Mouse (Mus musculus): ENCODE data around the gene Rptn. TPM values are rescaled to one million over a fixed set of nuclear protein-coding genes. Genes with fewer than 3 reads are reported as not detected.
A peak's percentile ranks its signal among the peaks of the same experiment; 100 is the strongest.

The Rptn gene
- not detected in 2 replicates for polyA plus RNA-seq (2012; rRNA removed)

GRCm38 (mm10) chr3:93393366-93393765 is at the start of gene Rptn:
Rptn (plus strand) TSS chr3:93393699.
- Histone ChIP-seq H3K4me3 (ENCODE audit: low read depth, low read length) (no peak within 1 kb of the TSS), H3K27me3 (ENCODE audit: control insufficient read depth, insufficient read depth, low read length) (no peaks in the 10 kb centered on the region), H3K4me1 (ENCODE audit: control insufficient read depth, insufficient read depth, insufficient read length, low read length) (no peaks in the 10 kb centered on the region), H3K27ac (ENCODE audit: insufficient read depth, low read depth, low read length) (no peak within 1 kb of the TSS), H3K36me3 (ENCODE audit: control insufficient read depth, insufficient read depth, low read length) (no peaks in the 10 kb centered on the region)
- TF ChIP-seq POLR2A (IDR thresholded peaks at IDR 0.05; ENCODE audit: low read depth, low read length), result no peak
- no peak for TF ChIP-seq CTCF (IDR thresholded peaks at IDR 0.05; ENCODE audit: extremely low read depth, insufficient read length, insufficient replicate concordance, low read depth, low read length)
- WGBS, result 42% methylated on average over 2 of the region's 2 CpGs

GRCm38 (mm10) chr3:93346896-93347295 is 46.6 kb upstream of the Rptn start:
- 60% methylated on average over 2 of the region's 2 CpGs for WGBS
- Histone ChIP-seq H3K4me3 (ENCODE audit: low read depth, low read length) (no peak overlapping the region), H3K27ac (ENCODE audit: insufficient read depth, low read depth, low read length) (no peak overlapping the region), H3K36me3 (ENCODE audit: control insufficient read depth, insufficient read depth, low read length) (no peaks in the 10 kb centered on the region), H3K27me3 (ENCODE audit: control insufficient read depth, insufficient read depth, low read length) (no peaks in the 10 kb centered on the region), H3K4me1 (ENCODE audit: control insufficient read depth, insufficient read depth, insufficient read length, low read length) (no peaks in the 10 kb centered on the region)
- TF ChIP-seq CTCF (IDR thresholded peaks at IDR 0.05; ENCODE audit: extremely low read depth, insufficient read length, insufficient replicate concordance, low read depth, low read length) (no peak), POLR2A (IDR thresholded peaks at IDR 0.05; ENCODE audit: low read depth, low read length) (no peak)

GRCm38 (mm10) chr3:93360045-93360444 is 33.5 kb upstream of the Rptn start:
- H3K27me3 ChIP-seq (ENCODE audit: control insufficient read depth, insufficient read depth, low read length), result no peaks in the 10 kb centered on the region
- H3K4me1 ChIP-seq (ENCODE audit: control insufficient read depth, insufficient read depth, insufficient read length, low read length), result no peaks in the 10 kb centered on the region
- no peak overlapping the region for H3K27ac ChIP-seq (ENCODE audit: insufficient read depth, low read depth, low read length)
- 15% methylated on average over 7 of the region's 7 CpGs for WGBS
- no peak overlapping the region for H3K4me3 ChIP-seq (ENCODE audit: low read depth, low read length)
- TF ChIP-seq POLR2A (IDR thresholded peaks at IDR 0.05; ENCODE audit: low read depth, low read length) (no peak), CTCF (IDR thresholded peaks at IDR 0.05; ENCODE audit: extremely low read depth, insufficient read length, insufficient replicate concordance, low read depth, low read length) (peak; percentile 78; the same call in 1 of the 2 replicates)
- no peaks in the 10 kb centered on the region for H3K36me3 ChIP-seq (ENCODE audit: control insufficient read depth, insufficient read depth, low read length)

GRCm38 (mm10) chr3:93361933-93362574 is 31.4 kb upstream of the Rptn start:
- Histone ChIP-seq H3K4me3 (ENCODE audit: low read depth, low read length) (no peak overlapping the region), H3K36me3 (ENCODE audit: control insufficient read depth, insufficient read depth, low read length) (no peaks in the 10 kb centered on the region), H3K27ac (ENCODE audit: insufficient read depth, low read depth, low read length) (no peak overlapping the region), H3K27me3 (ENCODE audit: control insufficient read depth, insufficient read depth, low read length) (no peaks in the 10 kb centered on the region), H3K4me1 (ENCODE audit: control insufficient read depth, insufficient read depth, insufficient read length, low read length) (no peaks in the 10 kb centered on the region)
- no peak for TF ChIP-seq POLR2A (IDR thresholded peaks at IDR 0.05; ENCODE audit: low read depth, low read length)
- TF ChIP-seq CTCF (IDR thresholded peaks at IDR 0.05; ENCODE audit: extremely low read depth, insufficient read length, insufficient replicate concordance, low read depth, low read length), result no peak
- WGBS, result 16% methylated on average over 10 of the region's 10 CpGs

- H3K27me3 ChIP-seq (ENCODE audit: control insufficient read depth, insufficient read depth, low read length), result no peaks in the 10 kb centered on the region
- 30% methylated on average over 3 of the region's 3 CpGs for WGBS
- TF ChIP-seq POLR2A (IDR thresholded peaks at IDR 0.05; ENCODE audit: low read depth, low read length), result no peak
- no peak for TF ChIP-seq CTCF (IDR thresholded peaks at IDR 0.05; ENCODE audit: extremely low read depth, insufficient read length, insufficient replicate concordance, low read depth, low read length)
- H3K27ac ChIP-seq (ENCODE audit: insufficient read depth, low read depth, low read length), result no peak overlapping the region
- no peak overlapping the region for H3K4me3 ChIP-seq (ENCODE audit: low read depth, low read length)
- H3K4me1 ChIP-seq (ENCODE audit: control insufficient read depth, insufficient read depth, insufficient read length, low read length), result no peaks in the 10 kb centered on the region
- no peaks in the 10 kb centered on the region for H3K36me3 ChIP-seq (ENCODE audit: control insufficient read depth, insufficient read depth, low read length)
Observed at GRCm38 (mm10) chr3:93366966-93367575, 26.4 kb upstream of the Rptn start.

GRCm38 (mm10) chr3:93368171-93368570 is 25.3 kb upstream of the Rptn start:
- Histone ChIP-seq H3K27ac (ENCODE audit: insufficient read depth, low read depth, low read length) (no peak overlapping the region), H3K4me3 (ENCODE audit: low read depth, low read length) (no peak overlapping the region), H3K4me1 (ENCODE audit: control insufficient read depth, insufficient read depth, insufficient read length, low read length) (no peaks in the 10 kb centered on the region), H3K27me3 (ENCODE audit: control insufficient read depth, insufficient read depth, low read length) (no peaks in the 10 kb centered on the region), H3K36me3 (ENCODE audit: control insufficient read depth, insufficient read depth, low read length) (no peaks in the 10 kb centered on the region)
- TF ChIP-seq CTCF (IDR thresholded peaks at IDR 0.05; ENCODE audit: extremely low read depth, insufficient read length, insufficient replicate concordance, low read depth, low read length) (no peak), POLR2A (IDR thresholded peaks at IDR 0.05; ENCODE audit: low read depth, low read length) (no peak)
- 20% methylated on average over 1 of the region's 1 CpGs for WGBS

GRCm38 (mm10) chr3:93373416-93373815 is 20.1 kb upstream of the Rptn start:
- WGBS, result 81% methylated on average over 6 of the region's 6 CpGs
- Histone ChIP-seq H3K27ac (ENCODE audit: insufficient read depth, low read depth, low read length) (no peak overlapping the region), H3K4me3 (ENCODE audit: low read depth, low read length) (no peak overlapping the region), H3K27me3 (ENCODE audit: control insufficient read depth, insufficient read depth, low read length) (no peaks in the 10 kb centered on the region), H3K36me3 (ENCODE audit: control insufficient read depth, insufficient read depth, low read length) (no peaks in the 10 kb centered on the region), H3K4me1 (ENCODE audit: control insufficient read depth, insufficient read depth, insufficient read length, low read length) (no peaks in the 10 kb centered on the region)
- no peak for TF ChIP-seq POLR2A (IDR thresholded peaks at IDR 0.05; ENCODE audit: low read depth, low read length)
- no peak for TF ChIP-seq CTCF (IDR thresholded peaks at IDR 0.05; ENCODE audit: extremely low read depth, insufficient read length, insufficient replicate concordance, low read depth, low read length)
